Mouse (Mus musculus) myocyte (in vitro differentiated cells): ENCODE measurements around the gene Zfp800.

Source experiments
- MAX ChIP-seq: IDR thresholded peaks from one replicate; pipeline ENCODE4 v1.6.1; 2011; ENCODE audit warnings: low read depth, mild to moderate bottlenecking, control low read depth
- POLR2AphosphoS2 ChIP-seq: IDR thresholded peaks from one replicate; pipeline ENCODE4 v1.6.1; 2011; ENCODE audit warnings: low read depth, control low read depth; ENCODE audit not compliant: insufficient read length
- TCF12 ChIP-seq: IDR thresholded peaks from one replicate; pipeline ENCODE4 v1.6.1; 2011; ENCODE audit warnings: mild to moderate bottlenecking, control low read depth; ENCODE audit not compliant: poor library complexity, insufficient read depth, severe bottlenecking

GRCm38 (mm10) chr6:28397681-28398203, at the start of gene Zfp800:
- TF ChIP-seq MAX, result no peak
- no peak for TF ChIP-seq TCF12
- TF ChIP-seq POLR2AphosphoS2, result no peak
